Mouse (Mus musculus): ENCODE measurements around the gene Pde1c. TPM values are rescaled to one million over a fixed set of nuclear protein-coding genes. Genes with fewer than 3 reads are reported as not detected.
A peak's percentile ranks its signal among the peaks of the same experiment; 100 is the strongest.

Gene Pde1c
- polyA plus RNA-seq, 1 experiment from 2014 or later, result 4.1 TPM

GRCm38 (mm10) chr6:56322799-56323198 is 246.1 kb downstream of the Pde1c start:
- Histone ChIP-seq H3K4me2 (no peak overlapping the region), H3K4me1 (replicated peaks) (peaks cover 9% of the 10 kb centered on the region), H3K9ac (replicated peaks) (no peak overlapping the region), H3K9me3 (no peaks in the 10 kb centered on the region), H3K27me3 (no peaks in the 10 kb centered on the region), H3K36me3 (no peaks in the 10 kb centered on the region), H3K27ac (peak overlapping the region; percentile 56), H3K4me3 (replicated peaks) (no peak overlapping the region)
- WGBS, result 10% methylated on average over 3 of the region's 3 CpGs
- peak; percentile 63; the same call in 1 of the 2 replicates for ATAC-seq (ENCODE audit: insufficient number of reproducible peaks, insufficient read depth, low FRiP score, low TSS enrichment, low read depth)

- Histone ChIP-seq H3K36me3 (no peaks in the 10 kb centered on the region), H3K9ac (replicated peaks) (no peak overlapping the region), H3K27ac (no peak overlapping the region), H3K4me1 (replicated peaks) (no peaks in the 10 kb centered on the region), H3K4me3 (replicated peaks) (no peak overlapping the region), H3K4me2 (no peak overlapping the region), H3K27me3 (no peaks in the 10 kb centered on the region), H3K9me3 (no peaks in the 10 kb centered on the region)
- no peak for ATAC-seq (ENCODE audit: insufficient number of reproducible peaks, insufficient read depth, low FRiP score, low TSS enrichment, low read depth)
Measured at GRCm38 (mm10) chr6:56310318-56310717, 258.6 kb downstream of the Pde1c start.

GRCm38 (mm10) chr6:56306066-56306465 is 262.8 kb downstream of the Pde1c start:
- Histone ChIP-seq H3K4me2 (no peak overlapping the region), H3K27ac (no peak overlapping the region), H3K4me1 (replicated peaks) (no peaks in the 10 kb centered on the region), H3K36me3 (no peaks in the 10 kb centered on the region), H3K4me3 (replicated peaks) (no peak overlapping the region), H3K9me3 (no peaks in the 10 kb centered on the region), H3K27me3 (no peaks in the 10 kb centered on the region), H3K9ac (replicated peaks) (no peak overlapping the region)
- ATAC-seq (ENCODE audit: insufficient number of reproducible peaks, insufficient read depth, low FRiP score, low TSS enrichment, low read depth), result no peak
- 96% methylated on average over 2 of the region's 2 CpGs for WGBS

- no peak for ATAC-seq (ENCODE audit: insufficient number of reproducible peaks, insufficient read depth, low FRiP score, low TSS enrichment, low read depth)
- 89% methylated on average over 1 of the region's 1 CpGs for WGBS
- Histone ChIP-seq H3K4me3 (replicated peaks) (no peak overlapping the region), H3K9me3 (no peaks in the 10 kb centered on the region), H3K27ac (no peak overlapping the region), H3K36me3 (no peaks in the 10 kb centered on the region), H3K9ac (replicated peaks) (no peak overlapping the region), H3K4me1 (replicated peaks) (no peaks in the 10 kb centered on the region), H3K27me3 (no peaks in the 10 kb centered on the region), H3K4me2 (no peak overlapping the region)
Measured at GRCm38 (mm10) chr6:56292176-56292575, 276.7 kb downstream of the Pde1c start.

- Histone ChIP-seq H3K9ac (replicated peaks) (no peak overlapping the region), H3K9me3 (no peaks in the 10 kb centered on the region), H3K4me3 (replicated peaks) (no peak overlapping the region), H3K27ac (no peak overlapping the region), H3K4me2 (no peak overlapping the region), H3K36me3 (no peaks in the 10 kb centered on the region), H3K4me1 (replicated peaks) (no peaks in the 10 kb centered on the region), H3K27me3 (no peaks in the 10 kb centered on the region)
- 71% methylated on average over 2 of the region's 2 CpGs for WGBS
- no peak for ATAC-seq (ENCODE audit: insufficient number of reproducible peaks, insufficient read depth, low FRiP score, low TSS enrichment, low read depth)
Measured at GRCm38 (mm10) chr6:56289307-56289706, 279.6 kb downstream of the Pde1c start.

GRCm38 (mm10) chr6:56284821-56285220 is 284.1 kb downstream of the Pde1c start:
- Histone ChIP-seq H3K27ac (no peak overlapping the region), H3K36me3 (no peaks in the 10 kb centered on the region), H3K4me1 (replicated peaks) (no peaks in the 10 kb centered on the region), H3K27me3 (no peaks in the 10 kb centered on the region), H3K9ac (replicated peaks) (no peak overlapping the region), H3K4me2 (no peak overlapping the region), H3K9me3 (no peaks in the 10 kb centered on the region), H3K4me3 (replicated peaks) (no peak overlapping the region)
- ATAC-seq (ENCODE audit: insufficient number of reproducible peaks, insufficient read depth, low FRiP score, low TSS enrichment, low read depth), result no peak
- WGBS, result 87% methylated on average over 4 of the region's 4 CpGs

GRCm38 (mm10) chr6:56275461-56275860 is 293.4 kb downstream of the Pde1c start:
- no peak overlapping the region for H3K4me2 ChIP-seq
- H3K36me3 ChIP-seq, result no peaks in the 10 kb centered on the region
- H3K27ac ChIP-seq, result no peak overlapping the region
- no peak overlapping the region for H3K4me3 ChIP-seq (replicated peaks)
- no peak for ATAC-seq (ENCODE audit: insufficient number of reproducible peaks, insufficient read depth, low FRiP score, low TSS enrichment, low read depth)
- no peak overlapping the region for H3K9ac ChIP-seq (replicated peaks)
- no peaks in the 10 kb centered on the region for H3K4me1 ChIP-seq (replicated peaks)
- no peaks in the 10 kb centered on the region for H3K27me3 ChIP-seq
- no peaks in the 10 kb centered on the region for H3K9me3 ChIP-seq
- 92% methylated on average over 1 of the region's 1 CpGs for WGBS

- no peaks in the 10 kb centered on the region for H3K4me1 ChIP-seq (replicated peaks)
- H3K27me3 ChIP-seq, result no peaks in the 10 kb centered on the region
- H3K9ac ChIP-seq (replicated peaks), result no peak overlapping the region
- H3K9me3 ChIP-seq, result no peaks in the 10 kb centered on the region
- 68% methylated on average over 2 of the region's 2 CpGs for WGBS
- no peak overlapping the region for H3K27ac ChIP-seq
- H3K4me3 ChIP-seq (replicated peaks), result no peak overlapping the region
- H3K4me2 ChIP-seq, result no peak overlapping the region
- H3K36me3 ChIP-seq, result no peaks in the 10 kb centered on the region
- ATAC-seq (ENCODE audit: insufficient number of reproducible peaks, insufficient read depth, low FRiP score, low TSS enrichment, low read depth), result no peak
Measured at GRCm38 (mm10) chr6:56271741-56272140, 297.2 kb downstream of the Pde1c start.

GRCm38 (mm10) chr6:56264509-56264908 is 304.4 kb downstream of the Pde1c start:
- H3K4me3 ChIP-seq (replicated peaks), result no peak overlapping the region
- WGBS, result 88% methylated on average over 4 of the region's 4 CpGs
- H3K27me3 ChIP-seq, result no peaks in the 10 kb centered on the region
- H3K27ac ChIP-seq, result no peak overlapping the region
- no peaks in the 10 kb centered on the region for H3K36me3 ChIP-seq
- ATAC-seq (ENCODE audit: insufficient number of reproducible peaks, insufficient read depth, low FRiP score, low TSS enrichment, low read depth), result no peak
- H3K4me2 ChIP-seq, result no peak overlapping the region
- no peaks in the 10 kb centered on the region for H3K4me1 ChIP-seq (replicated peaks)
- no peaks in the 10 kb centered on the region for H3K9me3 ChIP-seq
- no peak overlapping the region for H3K9ac ChIP-seq (replicated peaks)

- no peak overlapping the region for H3K4me3 ChIP-seq (replicated peaks)
- no peak overlapping the region for H3K27ac ChIP-seq
- H3K9me3 ChIP-seq, result no peaks in the 10 kb centered on the region
- ATAC-seq (ENCODE audit: insufficient number of reproducible peaks, insufficient read depth, low FRiP score, low TSS enrichment, low read depth), result no peak
- WGBS, result 79% methylated on average over 3 of the region's 3 CpGs
- H3K4me2 ChIP-seq, result no peak overlapping the region
- no peaks in the 10 kb centered on the region for H3K27me3 ChIP-seq
- no peak overlapping the region for H3K9ac ChIP-seq (replicated peaks)
- H3K4me1 ChIP-seq (replicated peaks), result no peaks in the 10 kb centered on the region
- H3K36me3 ChIP-seq, result no peaks in the 10 kb centered on the region
Measured at GRCm38 (mm10) chr6:56260118-56260517, 308.8 kb downstream of the Pde1c start.

GRCm38 (mm10) chr6:56257555-56258297 is 311.2 kb downstream of the Pde1c start:
- ATAC-seq (ENCODE audit: insufficient number of reproducible peaks, insufficient read depth, low FRiP score, low TSS enrichment, low read depth), result no peak
- Histone ChIP-seq H3K4me3 (replicated peaks) (no peak overlapping the region), H3K36me3 (no peaks in the 10 kb centered on the region), H3K4me1 (replicated peaks) (no peaks in the 10 kb centered on the region), H3K27ac (no peak overlapping the region), H3K27me3 (no peaks in the 10 kb centered on the region), H3K4me2 (no peak overlapping the region), H3K9me3 (no peaks in the 10 kb centered on the region), H3K9ac (replicated peaks) (no peak overlapping the region)
- 86% methylated on average over 2 of the region's 2 CpGs for WGBS

GRCm38 (mm10) chr6:56250091-56250490 is 318.8 kb downstream of the Pde1c start:
- H3K9ac ChIP-seq (replicated peaks), result no peak overlapping the region
- H3K36me3 ChIP-seq, result no peaks in the 10 kb centered on the region
- no peaks in the 10 kb centered on the region for H3K4me1 ChIP-seq (replicated peaks)
- no peaks in the 10 kb centered on the region for H3K9me3 ChIP-seq
- H3K27me3 ChIP-seq, result no peaks in the 10 kb centered on the region
- ATAC-seq (ENCODE audit: insufficient number of reproducible peaks, insufficient read depth, low FRiP score, low TSS enrichment, low read depth), result no peak
- no peak overlapping the region for H3K27ac ChIP-seq
- H3K4me3 ChIP-seq (replicated peaks), result no peak overlapping the region
- H3K4me2 ChIP-seq, result no peak overlapping the region
- 95% methylated on average over 3 of the region's 3 CpGs for WGBS

Measured in limb, embryonic 12.5 days (tissue).